Mouse (Mus musculus): ENCODE results near the gene Siah3.

- TF ChIP-seq CTCF (IDR thresholded peaks at IDR 0.05; ENCODE audit: control insufficient read depth, insufficient read depth, low read length) = no peak
- no peak for TF ChIP-seq POLR2A (IDR thresholded peaks at IDR 0.05; ENCODE audit: borderline replicate concordance, control insufficient read depth, low read depth, low read length)
Observed at GRCm38 (mm10) chr14:75518196-75518887, 62.6 kb downstream of the Siah3 start.
